Mouse (Mus musculus): Measurements from ENCODE around the gene Dusp14.

Dusp14 gene

GRCm38 (mm10) chr11:84066927-84067645 is 2.0 kb downstream of the Dusp14 start:
- DNase-seq (ENCODE audit: low spot score): no peak

GRCm38 (mm10) chr11:84066071-84066481 is 3.0 kb downstream of the Dusp14 start:
- DNase-seq (ENCODE audit: low spot score): no peak

DNA sequence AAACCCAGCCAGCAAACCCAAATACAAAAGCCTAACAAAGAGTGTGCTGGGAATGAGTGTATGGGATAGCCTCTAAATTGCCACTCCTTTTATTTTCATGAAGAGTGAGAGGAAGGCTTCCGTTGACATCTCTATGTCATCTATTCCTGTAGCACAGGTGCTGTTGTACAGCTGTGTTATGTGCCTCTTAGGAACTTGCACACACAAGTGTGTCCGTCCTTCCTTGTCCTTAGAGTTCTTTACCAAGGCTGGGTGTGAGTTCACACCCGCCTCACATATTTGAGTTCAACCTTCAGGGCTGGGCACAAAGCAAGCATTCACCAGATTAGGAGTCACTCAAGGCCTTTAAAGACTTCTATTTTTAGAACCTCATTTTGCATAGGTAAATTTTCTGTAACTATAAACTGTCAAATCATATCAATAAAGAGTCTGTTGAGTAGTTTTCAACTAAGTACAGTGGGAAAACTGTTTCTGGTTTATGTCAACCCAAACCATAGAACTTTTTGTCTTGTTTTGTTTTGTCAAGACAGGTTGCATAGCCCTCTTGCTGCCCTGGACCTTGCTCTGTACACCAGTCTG is 5.3 kb downstream of the Dusp14 start:
- no peak for DNase-seq (ENCODE audit: low spot score)

GRCm38 (mm10) chr11:84062805-84063204 is 6.3 kb downstream of the Dusp14 start:
- DNase-seq (ENCODE audit: low spot score): no peak

DNA sequence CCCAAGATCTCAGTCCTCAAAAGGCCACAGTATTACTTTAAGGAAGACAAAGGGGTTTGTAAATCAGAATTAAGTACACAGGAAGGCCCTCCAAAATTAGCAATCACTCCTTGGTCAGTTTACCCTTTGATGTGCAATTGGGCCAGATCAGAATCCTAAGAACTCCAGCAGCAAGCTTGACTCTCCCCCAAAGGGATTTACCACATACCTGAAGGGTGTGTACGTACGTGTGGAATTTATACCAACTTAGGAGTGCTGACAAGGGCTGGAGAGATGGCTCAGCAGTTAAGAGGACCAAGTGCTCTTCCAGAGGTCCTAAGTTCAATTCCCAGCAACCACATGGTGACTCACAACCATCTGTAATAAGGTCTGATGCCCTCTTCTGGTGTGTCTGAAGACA is 7.2 kb downstream of the Dusp14 start:
- no peak for DNase-seq (ENCODE audit: low spot score)

DNA sequence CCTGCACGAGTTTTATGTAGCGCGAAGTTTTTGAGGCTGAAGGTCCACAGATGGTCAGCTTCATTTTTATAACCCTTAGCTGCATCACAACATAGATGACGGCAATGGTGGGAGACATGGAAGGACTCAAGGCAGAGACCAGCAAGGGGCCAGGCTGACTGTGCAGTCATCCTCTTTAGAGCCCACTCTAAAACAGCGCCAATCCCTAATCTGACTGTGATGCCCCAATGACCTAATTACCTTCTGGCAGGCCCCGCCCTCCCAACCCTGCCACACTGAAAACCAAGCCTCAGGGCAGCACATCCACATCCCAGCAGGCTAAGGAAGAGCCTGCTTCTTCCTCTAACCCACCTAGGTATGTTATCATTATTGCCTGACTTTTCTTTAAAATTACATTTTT is 8.4 kb downstream of the Dusp14 start:
- no peak for DNase-seq (ENCODE audit: low spot score)

- DNase-seq (ENCODE audit: low spot score): no peak
These were observed 9.3 kb downstream of the Dusp14 start for GRCm38 (mm10) chr11:84059784-84060183.

DNA sequence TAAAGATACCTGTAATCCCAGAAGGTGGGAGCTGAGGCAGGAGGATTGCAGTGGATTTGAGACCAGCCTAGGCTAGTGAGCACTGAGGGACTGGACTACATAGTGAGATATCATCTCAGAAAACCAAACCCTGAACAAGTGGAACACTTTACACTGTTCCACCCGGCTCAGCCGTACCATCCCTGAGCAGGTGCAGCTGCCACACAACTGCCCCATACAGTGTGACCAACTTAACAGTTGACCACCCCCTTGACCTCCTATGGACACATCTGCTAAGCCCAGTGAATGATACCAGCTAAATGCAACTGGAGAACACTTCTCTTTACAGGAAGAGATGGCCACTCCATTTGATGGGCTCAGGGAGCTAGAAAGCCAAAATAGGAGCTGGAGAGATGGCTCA is 11.6 kb downstream of the Dusp14 start:
- DNase-seq (ENCODE audit: low spot score): no peak

GRCm38 (mm10) chr11:84053524-84054163 is 15.4 kb downstream of the Dusp14 start:
- no peak for DNase-seq (ENCODE audit: low spot score)

DNA sequence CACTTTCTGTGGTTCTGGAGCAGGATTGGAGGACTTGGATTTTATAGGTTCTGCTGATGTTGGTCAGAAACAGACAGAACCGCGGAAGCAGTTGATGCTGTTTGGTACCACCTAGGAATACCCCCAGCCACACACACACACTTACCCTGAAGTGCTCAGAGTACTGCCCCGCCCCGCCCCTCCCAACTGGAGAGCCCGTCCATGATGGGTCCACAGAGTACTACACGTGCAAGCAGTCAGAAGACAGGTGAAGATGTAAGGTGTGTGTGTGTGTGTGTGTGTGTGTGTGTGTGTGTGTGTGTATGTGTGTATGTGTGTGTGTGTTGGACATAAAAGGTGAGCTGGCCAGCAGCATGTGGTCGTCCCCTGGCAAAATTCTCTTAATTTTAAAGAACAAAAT is 16.0 kb downstream of the Dusp14 start:
- no peak for DNase-seq (ENCODE audit: low spot score)

DNA sequence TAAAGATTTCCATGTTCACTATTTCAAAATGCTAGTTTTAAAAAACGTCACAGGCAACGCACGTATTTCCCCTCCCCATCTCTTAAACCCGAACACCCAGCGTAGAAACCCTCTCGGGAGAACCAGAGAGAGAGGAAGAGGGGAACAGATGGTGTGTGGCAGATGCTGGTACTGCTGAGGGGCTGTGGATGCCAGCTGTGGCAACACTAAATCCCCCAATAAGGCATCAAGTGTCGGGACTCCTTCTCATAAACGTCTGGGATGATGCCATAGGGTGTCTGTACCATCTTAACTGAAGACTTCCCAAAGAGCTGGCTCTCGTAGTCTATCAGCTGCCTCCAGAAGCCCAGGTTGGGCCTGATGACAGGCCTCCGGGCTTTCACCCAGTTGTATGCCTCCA is 20.6 kb downstream of the Dusp14 start:
- DNase-seq (ENCODE audit: low spot score): no peak

- DNase-seq (ENCODE audit: low spot score): no peak
These were observed 21.8 kb downstream of the Dusp14 start for GRCm38 (mm10) chr11:84047270-84047669.

GRCm38 (mm10) chr11:84044988-84045387 is 24.1 kb downstream of the Dusp14 start:
- DNase-seq (ENCODE audit: low spot score): no peak

DNA sequence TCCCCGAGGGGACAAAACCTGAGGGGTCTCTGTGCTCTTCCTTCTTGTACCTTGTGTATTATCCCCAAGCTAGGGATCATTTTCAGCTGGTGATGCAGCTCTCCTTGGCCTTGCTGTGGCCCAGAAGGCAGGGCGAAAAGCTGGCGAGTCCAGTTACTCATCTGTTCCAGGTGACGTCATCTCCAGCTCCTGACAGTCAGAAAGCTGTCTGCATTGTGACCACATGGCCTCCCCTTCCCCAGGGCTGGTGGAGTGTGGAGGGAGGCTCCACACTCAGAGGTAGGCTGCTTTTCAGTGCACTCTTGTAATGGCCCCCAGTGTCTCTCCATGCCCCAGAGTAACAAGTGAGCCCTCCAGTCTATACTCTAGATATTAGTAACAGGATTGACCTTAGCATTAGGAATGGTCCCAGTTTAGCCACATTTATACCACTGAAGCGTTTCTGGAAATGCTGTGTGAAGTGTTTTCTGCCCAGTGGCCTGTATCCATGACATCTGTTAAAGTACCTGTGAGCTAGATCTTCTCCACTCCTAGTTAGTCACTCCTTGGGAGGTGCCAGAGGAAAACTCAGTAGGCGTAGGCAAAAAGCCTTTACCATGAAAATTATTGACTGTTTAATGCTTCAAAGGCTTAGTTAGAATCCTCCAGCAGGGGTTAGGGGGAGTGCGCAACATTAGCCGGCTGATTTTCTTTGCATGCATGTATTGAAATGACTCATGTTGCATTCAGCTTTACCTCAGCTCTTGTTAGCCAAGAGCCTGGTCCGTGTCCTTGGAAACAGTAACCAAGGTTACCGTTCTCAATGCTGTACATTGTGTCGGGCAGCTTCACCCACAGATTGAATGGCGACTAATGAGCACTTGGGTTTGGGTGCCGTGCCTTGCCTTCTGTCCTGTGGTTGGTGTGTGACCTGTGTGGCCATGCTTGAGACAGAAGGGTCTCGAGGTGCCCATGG is 26.0 kb downstream of the Dusp14 start:
- no peak for DNase-seq (ENCODE audit: low spot score)

DNA sequence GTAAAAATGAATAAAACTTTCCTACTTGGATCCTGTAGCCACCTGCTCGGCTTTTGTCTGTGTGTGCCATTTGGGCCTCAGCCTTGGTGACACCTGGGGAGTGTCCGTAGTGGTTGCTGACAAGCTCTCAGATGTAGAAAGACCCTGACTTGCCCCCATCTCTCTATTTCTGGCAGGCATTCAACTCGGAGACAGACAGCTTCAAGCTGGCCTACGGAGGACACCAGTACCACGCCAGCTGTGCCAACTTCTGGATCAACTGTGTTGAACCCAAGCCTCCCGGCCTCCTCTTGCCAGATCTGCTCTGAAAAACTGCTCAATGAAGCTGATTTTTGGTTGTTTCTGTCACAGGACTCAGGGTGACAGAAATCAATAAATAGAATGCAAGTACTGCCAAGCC is 28.4 kb downstream of the Dusp14 start:
- DNase-seq (ENCODE audit: low spot score): no peak

GRCm38 (mm10) chr11:84033671-84034070 is 35.4 kb downstream of the Dusp14 start:
- no peak for DNase-seq (ENCODE audit: low spot score)

DNA sequence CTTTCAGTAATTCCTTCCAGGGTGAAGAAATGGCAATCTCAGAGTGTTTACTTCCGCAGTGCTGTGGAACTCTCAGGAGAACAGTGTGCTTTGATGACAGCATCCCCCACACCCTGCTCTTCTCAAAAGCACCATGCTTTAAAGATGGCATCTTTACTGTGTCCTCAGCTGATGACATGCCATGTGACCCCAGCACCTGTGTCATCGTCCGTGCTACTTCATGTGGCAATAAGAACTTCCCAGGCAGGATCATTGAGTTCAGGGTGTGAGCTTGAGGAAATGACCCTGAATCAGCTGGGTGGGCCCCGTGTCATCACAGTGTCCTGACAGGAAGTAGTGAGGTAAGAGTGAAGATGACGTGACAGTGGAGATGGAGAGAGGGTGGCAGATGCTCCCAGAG is 36.5 kb downstream of the Dusp14 start:
- no peak for DNase-seq (ENCODE audit: low spot score)

GRCm38 (mm10) chr11:84031971-84032370 is 37.1 kb downstream of the Dusp14 start:
- DNase-seq (ENCODE audit: low spot score): no peak

- no peak for DNase-seq (ENCODE audit: low spot score)
These were observed 40.6 kb downstream of the Dusp14 start for GRCm38 (mm10) chr11:84028271-84029028.

GRCm38 (mm10) chr11:84027231-84027630 is 41.8 kb downstream of the Dusp14 start:
- DNase-seq (ENCODE audit: low spot score): no peak

DNA sequence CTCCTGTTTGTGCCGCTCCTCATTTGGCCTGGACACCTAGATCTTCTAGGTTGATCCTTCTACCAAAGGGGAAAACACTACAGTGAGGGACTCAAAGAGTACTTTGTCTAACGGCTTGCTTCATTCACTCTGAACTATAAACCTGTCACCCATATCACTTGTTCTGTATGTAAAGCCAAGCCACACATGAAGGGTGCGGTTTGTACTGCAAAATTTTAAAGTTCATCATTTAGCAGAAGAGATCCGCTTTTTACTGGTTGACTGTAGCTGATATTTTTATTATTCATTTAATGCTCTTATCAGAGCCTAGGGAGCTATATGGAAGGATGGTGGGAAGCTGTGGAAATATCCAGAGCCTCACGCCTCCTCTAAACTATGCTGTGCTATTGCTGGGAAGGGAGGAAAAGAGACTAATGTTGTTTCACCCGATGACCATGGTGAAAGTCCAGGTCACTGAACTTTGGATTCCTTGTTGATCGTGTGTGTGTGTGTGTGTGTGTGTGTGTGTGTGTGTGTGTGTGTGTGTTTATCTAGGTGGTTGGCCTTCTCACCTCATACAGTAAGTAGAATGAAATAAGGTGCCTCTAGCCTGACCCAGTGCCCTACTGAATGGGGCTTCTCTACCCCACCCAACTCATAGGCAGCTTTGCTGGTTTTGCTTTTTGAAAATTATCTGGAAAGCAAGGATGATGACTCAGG is 52.1 kb downstream of the Dusp14 start:
- no peak for DNase-seq (ENCODE audit: low spot score)

Measured in spleen, adult 12 weeks (tissue).